Mouse (Mus musculus) adrenal gland (tissue): Measurements from ENCODE around the gene Gabarap.

Source experiments
- microRNA-seq, 2 experiments: library from miRNA; unstranded; fragments of <30 nt; microRNA quantifications; one replicate each; pipeline ENCODE4; 2019

The Gabarap gene

Small RNA genes within 50 kb of the gene (microRNA-seq; reads per million reads assigned to microRNA genes)
- gene Gm44349 (0 reads per million in 2 experiments), gene Mir324 (1,323 to 1,988 reads per million in 2 experiments)
